Mouse (Mus musculus): ENCODE data around the gene Gipr. TPM values are rescaled to one million over a fixed set of nuclear protein-coding genes. Genes with fewer than 3 reads are reported as not detected.

Gipr gene
- polyA plus RNA-seq (2017; shearing (Covaris generic)), result 0.10 TPM

GRCm38 (mm10) chr7:19165656-19166423, at the start of gene Gipr:
Gene Gipr, minus strand, starts transcription at chr7:19166127.

GRCm38 (mm10) chr7:19211996-19212755, 46.2 kb upstream of the Gipr start, which contains the start of gene Gpr4:
Gene Gpr4, plus strand, starts transcription at chr7:19212538.

DNA sequence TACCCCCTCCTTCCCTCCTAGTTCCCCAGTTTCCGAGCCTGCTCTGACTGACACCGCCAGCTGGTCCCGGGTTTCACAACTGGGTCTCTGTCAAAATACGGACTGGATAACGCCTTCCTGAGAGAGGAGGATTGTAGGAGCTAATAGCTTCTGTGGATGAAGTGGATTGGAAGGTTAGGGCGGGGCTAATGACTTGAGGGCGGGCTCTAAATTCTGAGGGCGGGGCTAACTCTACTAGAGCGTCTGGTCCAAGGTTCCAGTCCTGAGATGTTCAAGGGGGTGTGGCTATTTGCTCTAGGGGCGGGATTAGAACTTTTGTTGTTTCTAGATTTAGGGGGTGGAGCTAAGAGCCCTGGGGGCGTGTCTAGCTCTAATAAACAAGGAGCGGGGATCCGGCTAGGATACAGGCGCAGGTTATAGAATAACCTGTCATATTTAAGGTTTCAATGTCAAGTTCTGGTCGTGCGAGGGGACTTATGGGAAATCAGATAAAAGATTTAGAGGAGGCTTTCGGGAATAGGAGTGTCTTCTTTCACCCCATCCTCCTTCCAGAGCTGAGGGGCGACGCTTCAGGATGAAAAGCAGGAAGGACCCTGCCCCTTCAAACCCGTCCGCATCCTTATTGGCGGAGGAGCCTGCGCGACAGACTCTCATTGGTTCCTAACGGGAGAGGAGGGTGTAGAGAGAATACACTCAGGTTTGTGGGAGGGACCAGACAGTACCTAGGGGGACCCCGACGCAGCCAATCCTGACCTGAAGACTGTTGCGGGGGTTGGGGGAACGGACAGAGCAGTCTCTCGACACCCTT, 10.0 kb upstream of the Gipr start, which contains the start of gene Eml2:
Gene Eml2 (plus strand): TSS at position 714 of the 808 bp plus-strand sequence.

DNA sequence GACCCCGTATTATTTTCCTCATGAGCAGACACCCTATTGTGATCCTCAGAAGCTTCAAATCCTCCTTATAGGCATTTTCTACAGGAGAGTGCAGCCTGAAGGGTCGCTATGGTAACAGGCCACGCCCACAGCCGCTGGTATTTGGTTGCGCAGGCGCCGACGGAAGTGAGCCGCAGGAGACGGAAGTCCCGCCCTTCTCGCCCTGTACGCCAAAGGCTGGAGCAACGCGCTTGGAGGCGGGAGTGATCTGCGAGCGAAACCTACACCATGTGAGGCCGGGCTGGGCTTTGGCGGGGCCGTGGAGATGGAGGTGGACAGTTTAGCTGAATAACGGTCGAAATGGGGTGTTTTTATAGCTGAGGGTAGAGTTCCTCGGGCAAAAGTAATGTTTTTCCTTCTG, 16.3 kb downstream of the Gipr start, which contains the start of gene Snrpd2:
Gene Snrpd2 (plus strand): TSS at position 97 of the 400 bp plus-strand sequence.

DNA sequence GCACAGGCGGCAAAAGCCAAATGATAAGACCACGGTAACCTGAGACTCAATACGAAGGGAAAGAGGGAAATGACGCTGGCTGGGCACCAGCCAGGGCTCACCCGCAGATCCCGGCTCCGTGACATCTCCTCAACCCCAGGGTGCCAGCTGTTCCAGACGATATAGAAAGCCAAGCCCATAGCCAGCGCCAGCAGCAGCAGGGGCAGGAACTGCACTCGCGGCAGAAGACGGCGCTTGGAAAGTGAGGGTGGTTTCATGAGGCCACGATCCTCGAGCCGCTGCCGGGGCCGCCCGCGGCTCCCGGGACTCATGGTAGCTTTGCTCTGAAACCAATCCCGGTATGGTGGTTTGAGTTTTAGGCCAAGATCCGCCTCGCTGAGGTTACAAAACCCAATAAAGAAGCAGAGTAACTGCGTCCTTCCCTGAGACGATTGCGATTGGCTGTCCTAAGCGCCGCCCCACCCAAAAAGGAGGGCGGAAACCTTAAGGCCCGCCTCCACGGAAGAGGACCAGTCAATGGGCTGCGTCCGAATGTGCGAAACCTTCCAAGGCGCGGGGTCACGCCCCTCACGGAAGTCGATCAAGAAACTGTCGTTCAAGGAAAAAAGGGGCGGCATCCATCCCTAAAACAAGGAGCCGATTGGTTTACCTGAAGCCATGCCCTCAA, 16.9 kb downstream of the Gipr start, which contains the start of gene Qpctl:
Gene Qpctl (minus strand): TSS at position 417 of the 667 bp plus-strand sequence.

DNA sequence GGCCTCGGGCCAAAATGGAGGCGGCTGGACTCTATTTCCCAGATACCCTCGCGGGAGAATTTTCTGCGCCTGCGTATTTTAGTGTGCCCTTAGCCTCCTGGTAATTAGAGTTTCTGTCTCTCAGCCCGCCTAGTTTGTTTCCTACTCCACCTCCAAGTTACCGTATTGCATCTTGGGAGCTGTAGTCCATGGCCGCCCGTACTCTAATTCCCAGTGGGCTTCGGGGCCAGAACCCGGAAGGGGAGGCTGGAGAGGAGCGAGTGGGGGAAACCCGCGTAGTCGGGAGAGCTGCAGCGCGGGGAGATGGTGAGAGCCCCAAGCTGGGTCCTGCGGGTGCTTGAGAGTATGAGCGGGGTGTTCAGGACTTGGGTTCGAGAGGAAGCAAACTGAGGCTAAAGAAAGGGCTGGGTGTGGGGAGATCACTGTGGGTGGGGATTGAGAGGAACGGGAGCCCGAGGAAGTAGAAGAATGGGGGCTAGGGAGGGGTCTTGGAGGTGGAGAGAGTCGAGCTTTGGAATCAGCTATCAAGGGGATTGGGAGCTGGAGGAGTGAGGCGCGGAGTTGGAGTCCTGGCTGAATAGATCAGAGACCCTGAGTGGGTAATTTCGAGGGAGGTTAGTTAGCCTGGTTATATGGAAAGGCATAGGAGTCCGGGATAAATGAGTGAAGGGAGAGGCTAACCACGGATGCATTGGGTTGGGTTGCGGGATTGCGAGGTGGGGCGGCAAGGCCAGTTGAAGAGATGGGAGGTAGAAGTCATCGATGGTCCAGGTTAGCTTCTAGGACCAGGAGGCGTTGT, 46.1 kb downstream of the Gipr start, which contains the start of gene Fbxo46:
Gene Fbxo46 (plus strand): TSS at position 229 of the 799 bp plus-strand sequence.

DNA sequence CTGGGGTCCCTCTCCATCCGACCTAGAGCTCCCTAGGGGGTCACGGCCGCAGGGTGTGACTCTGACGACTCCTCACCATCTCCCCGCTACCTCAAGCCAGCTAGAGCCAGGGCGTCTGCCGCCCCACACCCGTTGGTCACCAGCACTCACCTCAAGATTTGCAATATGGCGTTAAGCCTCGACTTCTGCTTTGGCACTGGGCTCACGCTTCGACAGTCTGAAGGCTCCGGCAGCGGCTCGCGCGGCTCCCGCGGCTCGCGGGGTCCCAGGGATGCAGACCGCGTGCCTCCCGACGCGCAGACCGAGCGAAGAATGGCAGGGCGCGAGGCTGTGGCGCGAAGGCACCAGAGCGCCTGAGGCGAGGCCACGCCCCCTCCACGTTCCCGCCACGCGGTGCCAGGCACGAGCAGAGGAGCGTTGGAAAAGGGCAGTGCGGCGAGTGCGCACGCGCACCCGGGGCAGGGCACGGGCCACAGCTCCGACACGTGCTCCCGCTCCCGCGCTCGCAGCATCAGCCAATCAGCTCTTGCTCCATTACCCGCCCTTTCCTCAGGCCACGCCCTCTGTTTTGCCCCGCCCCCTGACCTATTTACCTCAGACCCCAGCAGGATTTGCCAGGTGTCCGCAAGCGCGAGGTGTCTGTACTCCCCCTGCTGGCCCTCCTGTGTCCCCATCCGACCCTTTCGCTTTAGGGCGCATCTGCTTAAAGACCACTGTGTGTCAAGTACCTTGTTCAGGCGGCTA, 47.7 kb downstream of the Gipr start, which contains the start of gene Gm4969:
Gene Gm4969 (minus strand): TSS at position 341 of the 744 bp plus-strand sequence.

Other genes starting within 250 kb of the Gipr start
- gene Nova2, start 240.2 kb downstream of the Gipr start, polyA plus RNA-seq (2017; shearing (Covaris generic)), result 0.04 TPM
- gene Nanos2, start 178.7 kb downstream of the Gipr start, polyA plus RNA-seq (2017; shearing (Covaris generic)), result not detected
- 10.7 TPM for gene Mypop, start 174.9 kb downstream of the Gipr start, polyA plus RNA-seq (2017; shearing (Covaris generic))
- gene Irf2bp1, start 162.1 kb downstream of the Gipr start, polyA plus RNA-seq (2017; shearing (Covaris generic)), result 48.7 TPM
- not detected for gene Foxa3, start 142.6 kb downstream of the Gipr start, polyA plus RNA-seq (2017; shearing (Covaris generic))
- 26.0 TPM for gene Sympk, start 141.8 kb downstream of the Gipr start, polyA plus RNA-seq (2017; shearing (Covaris generic))
- gene Rsph6a, start 111.4 kb downstream of the Gipr start, polyA plus RNA-seq (2017; shearing (Covaris generic)), result not detected
- 0.07 TPM for gene Dmwd, start 89.9 kb downstream of the Gipr start, polyA plus RNA-seq (2017; shearing (Covaris generic))
- 0.48 TPM for gene Dmpk, start 82.3 kb downstream of the Gipr start, polyA plus RNA-seq (2017; shearing (Covaris generic))
- 0.31 TPM for gene Six5, start 71.5 kb downstream of the Gipr start, polyA plus RNA-seq (2017; shearing (Covaris generic))
- gene Gm4969, start 47.8 kb downstream of the Gipr start, polyA plus RNA-seq (2017; shearing (Covaris generic)), result 0.31 TPM
- gene Fbxo46, start 46.3 kb downstream of the Gipr start, polyA plus RNA-seq (2017; shearing (Covaris generic)), result 24.0 TPM
- 13.9 TPM for gene Qpctl, start 16.8 kb downstream of the Gipr start, polyA plus RNA-seq (2017; shearing (Covaris generic))
- gene Snrpd2, start 16.4 kb downstream of the Gipr start, polyA plus RNA-seq (2017; shearing (Covaris generic)), result 39.9 TPM
- gene Eml2, start 10.3 kb upstream of the Gipr start, polyA plus RNA-seq (2017; shearing (Covaris generic)), result 24.7 TPM
- gene Gpr4, start 46.4 kb upstream of the Gipr start, polyA plus RNA-seq (2017; shearing (Covaris generic)), result 0.20 TPM
- gene Opa3, start 62.2 kb upstream of the Gipr start, polyA plus RNA-seq (2017; shearing (Covaris generic)), result 22.4 TPM
- 303 TPM for gene Vasp, start 105.7 kb upstream of the Gipr start, polyA plus RNA-seq (2017; shearing (Covaris generic))
- 2.4 TPM for gene Ppm1n, start 113.9 kb upstream of the Gipr start, polyA plus RNA-seq (2017; shearing (Covaris generic))
- 0.34 TPM for gene Rtn2, start 116.5 kb upstream of the Gipr start, polyA plus RNA-seq (2017; shearing (Covaris generic))
- gene Fosb, start 143.9 kb upstream of the Gipr start, polyA plus RNA-seq (2017; shearing (Covaris generic)), result 0.72 TPM
- gene Ercc1, start 178.7 kb upstream of the Gipr start, polyA plus RNA-seq (2017; shearing (Covaris generic)), result 77.0 TPM
- gene Cd3eap, start 193.4 kb upstream of the Gipr start, polyA plus RNA-seq (2017; shearing (Covaris generic)), result 14.5 TPM
- 0.38 TPM for gene Ppp1r13l, start 193.6 kb upstream of the Gipr start, polyA plus RNA-seq (2017; shearing (Covaris generic))
- gene Ercc2, start 215.9 kb upstream of the Gipr start, polyA plus RNA-seq (2017; shearing (Covaris generic)), result 9.2 TPM
- 27.0 TPM for gene Klc3, start 238.0 kb upstream of the Gipr start, polyA plus RNA-seq (2017; shearing (Covaris generic))
- 0.19 TPM for gene Ckm, start 238.6 kb upstream of the Gipr start, polyA plus RNA-seq (2017; shearing (Covaris generic))

Data from CD4-positive, CD25-positive, alpha-beta regulatory T cell (primary cell).